Mouse (Mus musculus) midbrain, embryonic 11.5 days (tissue): Measurements from ENCODE around the gene Tmem179. TPM values are rescaled to one million over a fixed set of nuclear protein-coding genes. Genes with fewer than 3 reads are reported as not detected.

Source experiments
- ATAC-seq: fragments of 200-750 bp; cut with Nextera tagmentation; 2 replicates; pipeline ENCODE4 v1.8.0; 2017; ENCODE audit warnings: moderate TSS enrichment, moderate library complexity; ENCODE audit not compliant: low FRiP score
- DNase-seq: peaks from one replicate; pipeline ENCODE4 v3.0.0; 2015; ENCODE audit warnings: low spot score; ENCODE audit errors: missing footprints
- H3K27ac ChIP-seq: fragments of 300-500 bp; sonication (generic); 2 replicates; pipeline ENCODE4 v1.5.1; 2014; ENCODE audit warnings: low read depth, low read length
- H3K27me3 ChIP-seq: fragments of 300-500 bp; sonication (generic); 2 replicates; pipeline ENCODE4 v1.6.1; 2014; ENCODE audit warnings: mild to moderate bottlenecking, low read length, moderate library complexity, mixed read lengths; ENCODE audit not compliant: control insufficient read depth, insufficient read depth
- H3K36me3 ChIP-seq: fragments of 300-500 bp; sonication (generic); 2 replicates; pipeline ENCODE4 v1.6.1; 2014; ENCODE audit warnings: mild to moderate bottlenecking, low read length, moderate library complexity, mixed read lengths; ENCODE audit not compliant: control insufficient read depth, insufficient read depth
- H3K4me1 ChIP-seq: fragments of 300-500 bp; sonication (generic); 2 replicates; pipeline ENCODE4 v1.6.1; 2014; ENCODE audit warnings: low read length; ENCODE audit not compliant: control insufficient read depth, insufficient read depth
- H3K4me2 ChIP-seq: fragments of 300-500 bp; sonication (generic); 2 replicates; pipeline ENCODE4 v1.6.1; 2014; ENCODE audit warnings: mild to moderate bottlenecking, moderate library complexity
- H3K4me3 ChIP-seq: fragments of 300-500 bp; sonication (generic); 2 replicates; pipeline ENCODE4 v1.5.1; 2014; ENCODE audit warnings: low read depth, low read length
- H3K9ac ChIP-seq: fragments of 300-500 bp; sonication (generic); 2 replicates; pipeline ENCODE4 v1.6.1; 2014; ENCODE audit warnings: low read length
- H3K9me3 ChIP-seq: fragments of 300-500 bp; sonication (generic); 2 replicates; pipeline ENCODE4 v1.6.1; 2016; ENCODE audit warnings: low read length; ENCODE audit not compliant: control insufficient read depth
- WGBS: fragments of 180-500 bp; shearing (Covaris S2); extraction: QIAGEN DNeasy Blood & Tissue Kit; methylation state at CpG from one replicate; pipeline ENCODE4 v1.1.7; 2014; 5-methylcytosine and 5-hydroxymethylcytosine counted together
- polyA plus RNA-seq: library from polyadenylated mRNA; unstranded; fragments of >200 nt; fragmentation: Nextera tagmentation; extraction: Ambion mirVana; gene quantifications from 2 replicates; pipeline ENCODE4 v1.2.1, GENCODE M21; 2014

The Tmem179 gene
- polyA plus RNA-seq, 1 experiment from 2014 or later, result 5.9 TPM

DNA sequence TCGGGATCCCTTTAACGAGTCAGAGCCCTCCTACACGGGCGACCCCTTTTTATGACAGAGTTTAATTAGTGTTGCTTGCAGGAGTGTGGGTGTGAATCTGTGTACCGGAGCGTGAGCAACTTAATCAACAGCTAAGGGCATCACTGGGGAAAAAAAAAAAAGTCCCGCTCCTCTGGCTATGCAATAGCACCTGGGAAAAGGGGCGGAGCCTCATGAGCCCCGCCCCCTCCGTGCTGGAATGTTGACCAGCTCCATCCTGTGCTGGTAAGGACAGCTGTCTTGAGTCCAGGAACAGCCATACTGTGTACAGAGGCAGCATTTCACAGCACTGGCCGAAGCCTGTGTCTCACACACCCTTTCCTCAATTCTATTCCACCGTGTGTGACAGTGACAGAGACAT, 38.4 kb upstream of the Tmem179 start:
- no peak for ATAC-seq
- Histone ChIP-seq H3K36me3 (no peaks in the 10 kb centered on the region), H3K27me3 (no peaks in the 10 kb centered on the region), H3K9me3 (no peaks in the 10 kb centered on the region), H3K4me1 (peaks cover 11% of the 10 kb centered on the region), H3K4me2 (no peak overlapping the region), H3K9ac (no peak overlapping the region), H3K27ac (no peak overlapping the region), H3K4me3 (no peak overlapping the region)
- 49% methylated on average over 12 of the region's 12 CpGs for WGBS
- no peak for DNase-seq

DNA sequence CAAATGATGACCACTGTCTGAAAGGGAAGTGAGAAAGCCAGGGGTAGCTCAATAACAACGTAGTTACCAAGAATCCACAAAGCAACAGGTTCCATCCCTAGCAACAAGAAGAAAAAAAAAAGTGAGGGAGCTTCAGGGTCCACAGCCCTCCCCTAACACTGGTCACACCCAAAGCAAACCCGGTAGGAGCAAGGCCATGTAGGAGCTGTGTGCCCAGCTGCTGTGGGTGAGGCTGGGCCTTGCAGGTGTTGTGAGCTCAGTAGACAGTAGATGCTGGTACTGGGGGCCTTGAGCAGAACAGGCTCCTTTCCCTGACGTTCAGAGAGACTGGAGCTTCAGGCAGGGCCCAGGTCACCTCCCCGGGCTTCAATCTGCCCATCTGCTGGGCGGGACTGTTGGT, 36.0 kb upstream of the Tmem179 start:
- ATAC-seq (peak; percentile 31), DNase-seq (no peak)
- Histone ChIP-seq H3K9ac (peak overlapping the region; percentile 44; the same call in 1 of the 2 replicates), H3K4me2 (no peak overlapping the region), H3K9me3 (no peaks in the 10 kb centered on the region), H3K36me3 (no peaks in the 10 kb centered on the region), H3K4me1 (peaks cover 11% of the 10 kb centered on the region), H3K27me3 (no peaks in the 10 kb centered on the region), H3K27ac (no peak overlapping the region), H3K4me3 (no peak overlapping the region)
- 61% methylated on average over 5 of the region's 5 CpGs for WGBS

DNA sequence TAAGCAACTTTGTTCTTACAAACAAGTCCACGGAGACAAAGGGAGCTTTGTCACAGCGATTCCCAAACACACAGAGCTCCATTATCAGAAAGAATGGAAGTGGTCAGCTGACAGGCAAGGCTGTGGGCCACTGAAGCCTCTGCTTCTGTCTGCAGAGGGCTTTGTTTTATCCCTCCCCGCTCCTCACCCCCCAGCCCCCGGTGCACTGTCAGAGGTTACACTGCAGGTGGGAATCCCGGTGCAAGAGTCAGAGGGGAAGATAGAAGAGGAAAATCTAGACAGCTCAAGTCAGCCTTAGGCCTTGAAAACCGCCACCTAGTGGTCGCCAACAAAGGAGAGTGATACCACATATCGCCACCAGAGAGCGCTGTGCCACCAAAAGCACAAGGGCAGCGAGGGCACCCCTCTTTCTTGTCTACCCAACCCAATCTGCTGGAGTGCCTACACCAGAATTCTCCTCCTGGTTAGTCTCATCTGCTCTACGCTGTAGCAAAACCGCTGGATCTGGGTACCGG, 35.4 kb upstream of the Tmem179 start:
- H3K27ac ChIP-seq, result no peak overlapping the region
- peaks cover 11% of the 10 kb centered on the region for H3K4me1 ChIP-seq
- no peak overlapping the region for H3K4me3 ChIP-seq
- DNase-seq (peak; percentile 99), ATAC-seq (peak; percentile 87)
- 7% methylated on average over 13 of the region's 13 CpGs for WGBS
- no peaks in the 10 kb centered on the region for H3K9me3 ChIP-seq
- no peak overlapping the region for H3K4me2 ChIP-seq
- no peaks in the 10 kb centered on the region for H3K36me3 ChIP-seq
- peak overlapping the region; percentile 25; the same call in 1 of the 2 replicates for H3K9ac ChIP-seq
- no peaks in the 10 kb centered on the region for H3K27me3 ChIP-seq

DNA sequence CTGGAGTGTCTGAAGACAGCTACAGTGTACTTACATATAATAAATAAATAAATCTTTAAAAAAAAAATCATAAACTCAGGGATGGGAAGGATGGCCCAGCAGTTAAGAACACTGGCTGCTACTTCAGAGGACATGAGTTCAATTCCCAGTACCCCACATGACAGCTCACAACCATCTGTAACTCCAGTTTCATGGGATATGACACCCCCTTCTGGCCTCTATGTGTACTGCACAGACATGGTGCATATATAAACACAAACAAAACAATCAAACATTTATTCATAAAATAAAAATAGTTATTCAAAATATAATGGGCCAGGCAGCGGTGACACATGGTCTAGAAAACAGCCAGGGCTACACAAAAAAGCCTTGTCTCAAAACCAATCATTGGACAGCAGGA, 32.7 kb upstream of the Tmem179 start:
- WGBS, result 91% methylated on average over 1 of the region's 1 CpGs
- H3K9ac ChIP-seq, result no peak overlapping the region
- H3K27me3 ChIP-seq, result no peaks in the 10 kb centered on the region
- H3K9me3 ChIP-seq, result no peaks in the 10 kb centered on the region
- H3K36me3 ChIP-seq, result no peaks in the 10 kb centered on the region
- ATAC-seq, result no peak
- no peak overlapping the region for H3K4me3 ChIP-seq
- H3K27ac ChIP-seq, result no peak overlapping the region
- peaks cover 22% of the 10 kb centered on the region for H3K4me1 ChIP-seq
- no peak for DNase-seq
- H3K4me2 ChIP-seq, result no peak overlapping the region

DNA sequence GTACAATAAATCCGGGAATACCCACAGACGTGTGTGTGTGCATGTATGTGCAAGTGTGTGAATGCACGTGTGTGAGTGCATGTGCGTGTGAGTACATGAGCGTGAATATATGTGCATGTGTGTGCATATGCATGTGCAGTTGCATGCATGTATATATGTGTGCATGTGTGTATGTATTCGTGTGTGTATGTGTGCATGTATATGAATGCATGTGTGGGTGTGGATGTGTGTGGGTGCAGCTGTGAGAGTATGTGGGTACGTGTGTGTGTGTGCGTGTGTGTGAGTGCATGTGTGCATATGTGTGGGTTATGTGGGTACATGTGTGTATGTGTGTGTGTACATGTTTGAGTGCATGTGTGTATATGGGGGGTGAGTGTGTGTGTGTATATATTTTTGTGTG, 29.6 kb upstream of the Tmem179 start:
- no peaks in the 10 kb centered on the region for H3K36me3 ChIP-seq
- H3K27me3 ChIP-seq, result no peaks in the 10 kb centered on the region
- DNase-seq, result no peak
- H3K9ac ChIP-seq, result no peak overlapping the region
- WGBS, result 91% methylated on average over 8 of the region's 8 CpGs
- peaks cover 29% of the 10 kb centered on the region for H3K4me1 ChIP-seq
- H3K9me3 ChIP-seq, result no peaks in the 10 kb centered on the region
- H3K4me3 ChIP-seq, result no peak overlapping the region
- H3K4me2 ChIP-seq, result no peak overlapping the region
- no peak for ATAC-seq
- no peak overlapping the region for H3K27ac ChIP-seq

DNA sequence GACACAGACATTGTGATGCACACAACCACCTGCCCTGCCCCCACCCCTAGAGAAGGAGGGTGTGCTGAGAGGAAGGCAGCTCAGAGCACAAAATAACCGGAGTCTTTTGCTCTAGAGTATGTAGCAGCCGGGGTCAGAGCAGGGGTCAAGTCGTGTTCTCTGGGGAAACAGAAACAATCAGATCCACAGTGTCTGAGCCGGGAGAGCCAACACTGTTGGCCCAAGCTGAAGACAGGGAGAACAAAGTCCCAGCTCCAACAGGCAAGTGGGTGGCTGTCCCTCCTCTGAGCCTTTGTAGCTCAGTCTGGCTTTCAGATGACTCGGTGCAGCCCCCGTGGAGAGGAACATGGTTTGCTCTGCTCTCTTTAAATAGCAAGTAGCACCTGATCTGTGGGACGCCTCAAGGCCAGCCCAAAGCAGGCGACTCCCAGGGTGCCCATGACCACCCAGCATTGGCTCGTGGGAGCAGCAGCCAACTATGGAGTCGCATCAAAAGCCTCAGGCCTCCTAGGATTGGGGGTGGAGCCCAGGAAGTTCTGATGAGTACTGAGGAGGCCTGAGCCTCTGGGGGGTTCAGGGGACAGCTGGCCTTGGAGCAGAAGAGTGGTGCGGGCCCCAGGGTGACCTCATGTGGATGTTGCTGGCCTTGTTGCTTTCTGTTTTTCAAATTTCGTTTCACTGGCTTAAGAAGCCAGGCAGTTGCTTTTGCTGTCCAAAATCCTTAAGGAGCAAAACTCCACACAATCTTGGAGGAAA, 28.6 kb upstream of the Tmem179 start:
- 24% methylated on average over 12 of the region's 12 CpGs for WGBS
- Histone ChIP-seq H3K4me3 (no peak overlapping the region), H3K4me1 (peaks cover 36% of the 10 kb centered on the region), H3K9me3 (no peaks in the 10 kb centered on the region), H3K27ac (0 out of 2 replicates have a peak overlapping the region, but pooled peaks have one; percentile 31), H3K9ac (no peak overlapping the region; the same call in 1 of the 2 replicates), H3K4me2 (no peak overlapping the region), H3K27me3 (no peaks in the 10 kb centered on the region), H3K36me3 (no peaks in the 10 kb centered on the region)
- DNase-seq (no peak), ATAC-seq (no peak)

DNA sequence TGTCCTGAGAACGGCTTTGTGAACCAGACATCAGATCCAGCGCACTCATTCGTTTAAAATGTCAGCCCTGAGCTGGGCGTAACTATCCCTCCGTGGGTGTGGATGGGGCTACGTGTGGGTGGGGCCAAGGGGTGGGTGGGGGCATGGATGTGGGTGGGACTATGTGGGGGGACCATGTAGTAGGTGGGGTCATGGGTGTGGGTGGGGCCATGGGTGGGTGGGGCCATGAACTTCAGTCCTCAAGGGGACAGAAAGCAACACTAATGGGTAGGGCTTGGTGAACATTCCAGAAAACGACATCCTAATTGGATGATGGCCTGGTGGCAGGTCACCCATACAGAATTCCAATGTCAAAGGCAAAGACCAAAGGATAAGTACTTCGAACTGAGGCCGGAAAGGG, 27.4 kb upstream of the Tmem179 start:
- ATAC-seq, result no peak
- Histone ChIP-seq H3K27ac (no peak overlapping the region), H3K4me3 (no peak overlapping the region), H3K36me3 (no peaks in the 10 kb centered on the region), H3K4me2 (no peak overlapping the region), H3K27me3 (no peaks in the 10 kb centered on the region), H3K9ac (no peak overlapping the region), H3K4me1 (peaks cover 36% of the 10 kb centered on the region), H3K9me3 (no peaks in the 10 kb centered on the region)
- WGBS, result 77% methylated on average over 9 of the region's 9 CpGs
- DNase-seq, result no peak

DNA sequence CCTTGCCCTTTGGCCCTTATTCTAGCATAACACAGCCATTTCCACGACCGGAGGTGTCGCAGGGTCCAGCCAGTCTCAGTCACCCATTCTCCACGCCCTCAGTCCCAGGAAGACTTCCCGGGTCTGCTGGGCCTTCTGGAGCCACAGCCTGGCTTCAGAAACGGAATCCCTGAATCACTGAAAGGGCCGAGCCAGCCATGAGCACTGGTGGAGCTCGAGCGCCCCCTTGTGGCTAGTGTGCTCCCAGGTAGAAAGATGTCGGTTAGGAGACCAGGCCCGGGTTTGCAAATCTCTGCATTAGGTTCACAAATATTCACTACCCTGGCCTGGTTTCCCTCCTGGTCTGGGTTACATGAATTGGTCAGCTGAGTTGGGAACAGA, 26.4 kb upstream of the Tmem179 start:
- Histone ChIP-seq H3K27me3 (no peaks in the 10 kb centered on the region), H3K9ac (0 out of 2 replicates have a peak overlapping the region, but pooled peaks have one; percentile 14), H3K4me1 (peaks cover 36% of the 10 kb centered on the region), H3K4me3 (no peak overlapping the region), H3K4me2 (no peak overlapping the region), H3K9me3 (no peaks in the 10 kb centered on the region), H3K27ac (peak overlapping the region; percentile 57; the same call in 1 of the 2 replicates), H3K36me3 (no peaks in the 10 kb centered on the region)
- peak; percentile 74 for ATAC-seq
- DNase-seq, result peak; percentile 99
- 5% methylated on average over 11 of the region's 11 CpGs for WGBS

DNA sequence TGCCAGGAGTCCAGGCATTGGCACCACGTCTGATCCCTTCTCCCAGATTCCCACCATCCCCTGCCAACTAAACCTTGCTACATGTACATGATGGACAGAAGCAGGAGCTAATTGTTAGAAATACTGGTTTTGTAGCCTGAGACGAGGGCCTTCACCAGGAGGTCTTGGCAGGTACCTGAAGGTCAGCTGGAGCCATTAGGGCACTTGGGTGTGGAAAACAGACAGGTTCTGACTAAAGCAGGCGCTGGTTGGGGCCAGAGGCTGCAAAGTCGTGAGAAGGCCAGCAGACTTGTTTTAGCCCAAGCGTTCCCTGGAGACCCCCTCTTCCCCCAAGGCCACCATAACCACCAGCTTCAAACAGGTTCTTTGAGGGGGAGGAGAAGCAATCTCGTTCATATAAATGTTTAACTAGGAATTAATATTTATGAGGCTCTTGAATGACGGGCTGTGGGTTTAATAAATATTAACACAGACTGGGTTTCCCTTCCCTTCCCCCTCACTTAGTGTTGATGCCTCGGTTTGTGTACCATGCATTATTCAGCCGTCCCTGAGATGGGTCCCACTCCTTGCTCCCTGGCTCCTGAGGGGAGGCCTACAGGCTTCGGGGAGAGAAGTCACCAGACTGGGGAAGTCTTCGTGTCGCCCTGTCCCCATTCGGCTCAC, 25.8 kb upstream of the Tmem179 start:
- 54% methylated on average over 13 of the region's 13 CpGs for WGBS
- ATAC-seq, result peak; percentile 71
- H3K27me3 ChIP-seq, result no peaks in the 10 kb centered on the region
- DNase-seq, result peak; percentile 91
- peaks cover 36% of the 10 kb centered on the region for H3K4me1 ChIP-seq
- peak overlapping the region; percentile 57 for H3K27ac ChIP-seq
- no peak overlapping the region for H3K4me3 ChIP-seq
- no peaks in the 10 kb centered on the region for H3K9me3 ChIP-seq
- H3K4me2 ChIP-seq, result no peak overlapping the region
- H3K9ac ChIP-seq, result peak overlapping the region; percentile 30
- H3K36me3 ChIP-seq, result no peaks in the 10 kb centered on the region
